Mouse (Mus musculus) stomach, embryonic 15.5 days (tissue): ENCODE data around the gene Hsp90aa1. TPM values are rescaled to one million over a fixed set of nuclear protein-coding genes. Genes with fewer than 3 reads are reported as not detected.
"Not testable (repeated sequence)": the region's sequence is repeated elsewhere in the genome, so short reads cannot be mapped to it uniquely, and the experiment has no call there.

Experiments
- ATAC-seq: fragments of 200-750 bp; cut with Nextera tagmentation; 2 replicates; pipeline ENCODE4 v1.8.0; 2017; ENCODE audit warnings: low read depth, moderate number of reproducible peaks, moderate TSS enrichment; ENCODE audit not compliant: insufficient read depth, low FRiP score
- H3K27ac ChIP-seq: fragments of 300-500 bp; sonication (generic); 2 replicates; pipeline ENCODE4 v1.5.1; 2015; ENCODE audit warnings: mild to moderate bottlenecking, inconsistent platforms
- H3K27me3 ChIP-seq: fragments of 300-500 bp; sonication (generic); replicated peaks from 2 replicates; pipeline ENCODE4 v1.6.1; 2015; ENCODE audit warnings: inconsistent platforms
- H3K36me3 ChIP-seq: fragments of 300-500 bp; sonication (generic); 2 replicates; pipeline ENCODE4 v1.6.1; 2015; ENCODE audit warnings: inconsistent platforms
- H3K4me1 ChIP-seq: fragments of 300-500 bp; sonication (generic); 2 replicates; pipeline ENCODE4 v1.6.1; 2015; ENCODE audit warnings: inconsistent platforms
- H3K4me2 ChIP-seq: fragments of 300-500 bp; sonication (generic); 2 replicates; pipeline ENCODE4 v1.6.1; 2015; ENCODE audit warnings: mild to moderate bottlenecking, inconsistent platforms
- H3K4me3 ChIP-seq: fragments of 300-500 bp; sonication (generic); replicated peaks from 2 replicates; pipeline ENCODE4 v1.5.1; 2015; ENCODE audit warnings: inconsistent platforms
- H3K9ac ChIP-seq: fragments of 300-500 bp; sonication (generic); 2 replicates; pipeline ENCODE4 v1.6.1; 2015; ENCODE audit warnings: inconsistent platforms
- H3K9me3 ChIP-seq: fragments of 300-500 bp; sonication (generic); 2 replicates; pipeline ENCODE4 v1.6.1; 2016; ENCODE audit warnings: inconsistent platforms
- WGBS: fragments of 180-500 bp; shearing (Covaris S2); methylation state at CpG from one replicate; pipeline ENCODE4 v1.1.7; 2015; 5-methylcytosine and 5-hydroxymethylcytosine counted together
- polyA plus RNA-seq: library from polyadenylated mRNA; unstranded; fragments of >200 nt; fragmentation: Nextera tagmentation; extraction: Ambion mirVana; gene quantifications from 2 replicates; pipeline ENCODE4 v1.2.1, GENCODE M21; 2015

Gene Hsp90aa1
- polyA plus RNA-seq = 815 and 840 TPM in 2 replicates

DNA sequence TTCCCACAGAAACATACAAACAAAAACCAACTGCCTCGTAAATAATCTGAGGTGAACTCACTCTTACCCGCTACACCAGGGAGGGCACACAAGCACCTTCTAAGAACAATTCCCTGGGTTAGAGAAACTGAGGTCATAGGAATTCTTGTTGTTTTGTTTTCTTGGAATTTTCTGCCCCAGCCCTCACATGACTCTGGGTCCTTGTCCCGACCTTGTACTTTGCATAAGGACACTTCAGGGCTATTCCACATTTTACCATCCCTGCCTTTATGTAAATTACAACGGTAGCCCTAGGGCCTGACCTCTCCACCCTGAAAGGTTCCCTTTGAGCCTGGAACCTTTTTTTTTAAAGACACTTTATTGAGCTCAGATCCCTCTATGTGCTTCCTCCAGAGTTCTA lies at the start of gene Hsp90aa1:
Gene Hsp90aa1 (minus strand): TSS at position 173 of the 400 bp plus-strand sequence.
- Histone ChIP-seq H3K4me3 (no peak within 1 kb of the TSS), H3K4me2 (no peak within 1 kb of the TSS), H3K27me3 (no peaks in the 10 kb centered on the region), H3K9me3 (no peaks in the 10 kb centered on the region), H3K27ac (no peak within 1 kb of the TSS; the same call in 1 of the 2 replicates), H3K4me1 (0 out of 2 replicates have a peak, but pooled peaks cover 11% of the 10 kb centered on the region), H3K36me3 (no peaks in the 10 kb centered on the region), H3K9ac (no peak within 1 kb of the TSS)
- ATAC-seq = no peak
- 49% methylated on average over 4 of the region's 4 CpGs for WGBS

DNA sequence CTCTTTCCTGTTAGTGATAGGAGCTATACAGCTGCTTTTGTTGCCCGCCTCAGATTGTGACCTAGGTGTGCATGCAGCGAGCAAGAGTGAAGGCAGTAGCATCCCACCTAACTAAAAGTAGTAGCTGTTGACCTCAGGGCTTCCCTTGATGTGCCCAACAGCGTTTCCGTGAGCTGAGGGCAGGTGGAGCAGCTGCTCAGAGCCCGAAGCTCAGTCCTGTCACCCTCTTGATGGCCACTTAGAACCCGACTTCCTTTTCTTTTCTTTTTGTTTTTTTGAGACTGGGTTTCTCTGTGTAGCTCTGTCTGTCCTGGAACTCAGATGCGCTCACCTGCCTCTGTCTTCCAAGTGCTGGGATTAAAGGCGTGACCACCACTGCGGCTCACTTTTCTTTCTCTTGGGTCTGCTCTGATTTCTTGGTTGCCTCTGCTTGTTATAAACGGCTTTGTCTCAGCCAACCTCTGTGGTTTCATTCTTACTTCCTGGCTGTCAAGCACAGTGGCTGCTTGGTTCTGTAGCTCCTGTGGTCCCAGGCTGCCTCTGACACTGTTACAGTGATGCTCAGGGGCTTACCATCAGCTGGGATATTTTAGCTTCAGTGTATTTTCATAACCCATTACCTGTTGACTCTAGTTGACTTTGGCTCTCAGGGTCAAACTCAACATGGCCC lies 48.4 kb upstream of the Hsp90aa1 start:
- Histone ChIP-seq H3K4me1 (no peaks in the 10 kb centered on the region), H3K27me3 (no peaks in the 10 kb centered on the region), H3K4me2 (no peak overlapping the region), H3K4me3 (no peak overlapping the region), H3K9me3 (no peaks in the 10 kb centered on the region), H3K9ac (no peak overlapping the region), H3K36me3 (peaks cover 3% of the 10 kb centered on the region; the same call in 1 of the 2 replicates), H3K27ac (no peak overlapping the region)
- WGBS = 74% methylated on average over 10 of the region's 10 CpGs
- ATAC-seq = no peak

DNA sequence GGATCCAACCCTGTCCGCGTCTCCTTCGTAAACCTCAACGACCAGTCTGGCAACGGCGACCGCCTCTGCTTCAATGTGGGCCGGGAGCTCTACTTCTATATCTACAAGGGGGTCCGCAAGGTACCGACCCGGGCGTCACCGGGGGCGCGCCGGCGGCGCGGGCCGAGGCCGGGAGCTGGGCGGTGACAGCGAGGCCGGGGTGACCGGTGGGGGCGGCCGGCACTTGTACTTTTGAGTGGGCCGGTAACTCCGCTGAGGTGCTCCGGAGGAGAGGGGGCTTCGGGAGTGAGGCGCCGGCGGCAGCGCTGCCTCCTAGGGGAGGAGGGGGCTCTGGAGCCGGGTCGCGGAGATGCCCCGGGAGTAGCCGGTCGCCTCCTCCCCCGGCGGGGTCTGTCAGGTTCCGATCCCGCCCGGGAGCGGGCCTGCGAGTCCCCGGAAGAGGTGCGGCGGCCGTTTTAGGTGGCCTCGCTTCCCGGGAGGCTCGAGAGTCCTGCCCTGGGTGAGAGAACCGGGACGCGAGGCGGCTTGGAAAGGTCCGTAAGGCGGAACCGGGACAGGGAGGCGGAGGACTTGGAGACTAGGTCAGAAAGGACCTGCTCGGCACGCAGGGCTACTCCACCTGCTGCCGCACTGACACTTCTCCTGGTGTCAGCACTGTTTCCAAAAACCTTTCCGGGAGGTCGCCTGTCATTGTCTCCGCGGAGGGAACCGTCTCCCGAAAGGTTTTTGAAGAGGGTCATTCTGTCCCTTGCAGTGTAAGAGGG lies 35.8 kb upstream of the Hsp90aa1 start:
- H3K4me2 ChIP-seq = peak overlapping the region; percentile 78
- H3K27ac ChIP-seq = peak overlapping the region; percentile 86
- peak overlapping the region; percentile 98 for H3K4me3 ChIP-seq
- H3K36me3 ChIP-seq = no peaks in the 10 kb centered on the region
- peaks cover 8% of the 10 kb centered on the region; the same call in 1 of the 2 replicates for H3K4me1 ChIP-seq
- no peaks in the 10 kb centered on the region for H3K9me3 ChIP-seq
- H3K27me3 ChIP-seq = no peaks in the 10 kb centered on the region
- ATAC-seq = peak; percentile 2
- peak overlapping the region; percentile 92 for H3K9ac ChIP-seq
- under 1% methylated on average over 72 of the region's 72 CpGs for WGBS

DNA sequence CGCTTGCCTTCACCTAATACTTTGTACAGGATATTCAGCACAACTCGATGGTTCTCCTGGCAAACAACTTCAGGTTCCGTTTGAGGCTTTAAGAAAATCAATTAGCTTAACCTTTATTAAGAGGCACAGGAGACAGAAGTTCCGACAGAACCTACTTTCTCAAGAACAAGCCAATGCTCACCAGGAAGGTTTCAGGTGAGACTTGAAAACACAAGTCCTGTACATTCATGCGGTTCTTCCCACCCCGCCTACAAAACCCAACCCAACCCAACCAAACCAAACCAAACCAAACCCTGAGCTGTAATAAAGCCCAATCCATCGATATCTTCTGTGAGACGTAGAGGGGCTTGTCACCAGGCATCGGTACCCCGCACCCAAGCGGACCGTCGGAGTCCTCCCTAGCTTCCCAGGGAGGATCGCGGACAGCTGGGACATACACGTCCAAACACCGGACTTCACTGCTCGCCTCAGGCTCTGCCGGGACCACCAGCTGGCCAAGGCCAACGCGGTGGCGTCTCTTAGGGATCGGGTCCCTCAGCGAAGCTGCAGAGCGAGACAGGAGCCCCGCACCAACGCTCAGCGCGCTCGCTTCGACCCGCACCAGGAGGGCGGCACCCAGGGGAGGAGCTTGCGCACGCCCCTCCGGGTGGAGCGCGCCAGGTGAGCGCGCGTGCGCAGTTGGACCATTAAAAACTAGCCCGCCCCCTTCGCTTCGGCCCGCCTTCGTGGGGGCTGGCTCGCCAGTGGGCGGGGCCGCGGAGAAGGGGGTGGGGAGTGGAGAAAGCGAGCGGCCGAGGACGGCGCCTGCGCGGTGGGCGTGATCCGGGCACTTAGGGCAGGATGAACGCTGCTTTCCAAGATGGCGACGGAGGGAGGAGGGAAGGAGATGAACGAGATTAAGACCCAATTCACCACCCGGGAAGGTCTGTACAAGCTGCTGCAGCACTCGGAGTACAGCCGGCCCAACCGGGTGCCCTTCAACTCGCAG lies 34.9 kb upstream of the Hsp90aa1 start, which contains the start of gene Wdr20:
Gene Wdr20 (plus strand): TSS at position 775 of the 988 bp plus-strand sequence.
- no peaks in the 10 kb centered on the region for H3K9me3 ChIP-seq
- peak within 1 kb of the TSS; percentile 86 for H3K27ac ChIP-seq
- peak within 1 kb of the TSS; percentile 89 for H3K4me2 ChIP-seq
- peaks cover 8% of the 10 kb centered on the region; the same call in 1 of the 2 replicates for H3K4me1 ChIP-seq
- peak; percentile 95 for ATAC-seq
- H3K9ac ChIP-seq = peak within 1 kb of the TSS; percentile 92
- H3K27me3 ChIP-seq = no peaks in the 10 kb centered on the region
- H3K36me3 ChIP-seq = no peaks in the 10 kb centered on the region
- WGBS = under 1% methylated on average over 67 of the region's 69 CpGs
- peak within 1 kb of the TSS; percentile 98 for H3K4me3 ChIP-seq

DNA sequence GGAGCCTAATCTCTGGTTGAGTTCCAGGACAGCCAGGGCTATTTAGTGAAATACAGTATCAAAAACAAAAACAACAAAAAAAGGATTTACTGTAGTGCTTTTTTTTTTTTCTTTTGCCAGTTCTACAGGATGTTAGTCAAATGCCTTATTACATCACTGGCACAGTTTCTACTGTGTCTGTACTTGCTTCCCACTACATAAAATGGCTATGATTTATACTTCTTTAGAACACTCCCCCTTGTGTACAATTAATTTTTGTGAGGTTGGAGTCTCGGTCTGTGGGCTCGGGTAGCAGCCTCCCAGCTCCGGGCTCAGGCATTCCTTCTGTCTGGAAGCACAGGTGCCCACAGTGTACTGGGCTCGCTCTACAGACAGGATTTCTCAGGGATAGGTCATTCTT lies 34.1 kb upstream of the Hsp90aa1 start:
- Histone ChIP-seq H3K9me3 (no peaks in the 10 kb centered on the region), H3K4me2 (peak overlapping the region; percentile 89), H3K27ac (no peak overlapping the region), H3K36me3 (no peaks in the 10 kb centered on the region), H3K9ac (no peak overlapping the region), H3K27me3 (no peaks in the 10 kb centered on the region), H3K4me1 (peaks cover 8% of the 10 kb centered on the region; the same call in 1 of the 2 replicates), H3K4me3 (peak overlapping the region; percentile 98)
- ATAC-seq = no peak
- 8% methylated on average over 4 of the region's 4 CpGs for WGBS

DNA sequence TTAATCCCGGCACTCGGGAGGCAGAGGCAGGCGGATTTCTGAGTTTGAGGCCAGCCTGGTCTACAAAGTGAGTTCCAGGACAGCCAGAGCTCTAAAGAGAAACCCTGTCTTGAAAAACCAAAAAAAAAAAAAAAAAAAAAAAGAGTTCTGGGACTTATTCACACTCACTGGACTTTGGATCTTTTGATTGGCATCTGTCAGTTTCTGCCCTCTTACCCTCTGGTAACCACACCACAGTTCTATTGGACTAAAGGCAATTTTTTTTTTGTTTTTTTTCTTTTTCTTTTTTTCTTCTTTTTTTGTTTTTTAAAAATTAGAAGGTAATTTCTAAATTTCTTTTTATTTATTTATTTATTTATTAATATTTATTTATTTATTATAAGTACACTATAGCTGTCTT lies 30.7 kb upstream of the Hsp90aa1 start:
- H3K4me3 ChIP-seq, H3K9me3 ChIP-seq, H3K27me3 ChIP-seq, H3K27ac ChIP-seq, H3K4me1 ChIP-seq, ATAC-seq, H3K36me3 ChIP-seq, H3K4me2 ChIP-seq, H3K9ac ChIP-seq: not testable (repeated sequence)
- 92% methylated on average over 3 of the region's 3 CpGs for WGBS

DNA sequence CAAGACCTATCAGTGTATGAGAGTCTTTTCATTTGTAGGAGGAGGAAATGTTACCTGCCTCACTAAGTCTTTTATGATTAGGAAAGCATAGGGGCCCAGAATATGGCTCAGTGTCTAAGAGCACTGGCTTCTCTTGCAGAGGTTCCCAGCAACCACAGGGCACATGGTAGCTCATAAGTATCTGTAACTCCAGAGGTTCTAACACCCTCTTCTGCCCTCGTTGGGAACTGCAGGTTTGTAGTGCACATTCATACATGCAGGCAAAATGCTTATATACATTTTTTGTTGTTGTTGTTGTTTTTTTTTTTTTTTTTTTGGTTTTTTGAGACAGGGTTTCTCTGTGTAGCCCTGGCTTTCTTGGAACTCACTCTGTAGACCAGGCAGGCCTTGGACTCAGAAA lies 23.9 kb upstream of the Hsp90aa1 start:
- H3K4me1 ChIP-seq = no peaks in the 10 kb centered on the region
- H3K27me3 ChIP-seq = no peaks in the 10 kb centered on the region
- H3K4me2 ChIP-seq = no peak overlapping the region
- no peak overlapping the region for H3K9ac ChIP-seq
- H3K27ac ChIP-seq = no peak overlapping the region
- H3K4me3 ChIP-seq = no peak overlapping the region
- H3K36me3 ChIP-seq = no peaks in the 10 kb centered on the region
- ATAC-seq = no peak
- 61% methylated on average over 1 of the region's 1 CpGs for WGBS
- no peaks in the 10 kb centered on the region for H3K9me3 ChIP-seq

DNA sequence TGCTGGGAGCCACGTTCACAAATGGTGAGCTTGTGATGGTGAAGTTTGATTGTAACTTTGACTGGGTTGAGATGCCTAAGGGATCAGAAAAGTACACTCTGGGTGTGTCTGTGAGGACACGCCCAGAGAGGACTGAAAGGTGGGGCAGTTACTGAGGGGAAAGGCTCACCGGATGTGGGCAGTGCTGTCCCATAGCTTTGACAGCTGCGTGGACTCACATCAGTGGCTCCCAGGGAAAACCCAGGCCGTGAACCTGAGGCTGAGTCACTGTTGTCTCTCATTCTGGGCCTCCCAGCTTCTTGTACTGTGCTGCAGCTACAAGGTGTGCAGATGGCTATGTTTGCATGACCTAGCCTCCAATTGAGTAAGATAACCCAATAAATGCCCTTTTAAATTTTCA lies 23.0 kb upstream of the Hsp90aa1 start:
- Histone ChIP-seq H3K9ac (no peak overlapping the region), H3K36me3 (no peaks in the 10 kb centered on the region), H3K27me3 (no peaks in the 10 kb centered on the region), H3K4me2 (no peak overlapping the region), H3K4me3 (no peak overlapping the region), H3K27ac (no peak overlapping the region), H3K4me1 (no peaks in the 10 kb centered on the region), H3K9me3 (no peaks in the 10 kb centered on the region)
- ATAC-seq = no peak
- 61% methylated on average over 5 of the region's 5 CpGs for WGBS

DNA sequence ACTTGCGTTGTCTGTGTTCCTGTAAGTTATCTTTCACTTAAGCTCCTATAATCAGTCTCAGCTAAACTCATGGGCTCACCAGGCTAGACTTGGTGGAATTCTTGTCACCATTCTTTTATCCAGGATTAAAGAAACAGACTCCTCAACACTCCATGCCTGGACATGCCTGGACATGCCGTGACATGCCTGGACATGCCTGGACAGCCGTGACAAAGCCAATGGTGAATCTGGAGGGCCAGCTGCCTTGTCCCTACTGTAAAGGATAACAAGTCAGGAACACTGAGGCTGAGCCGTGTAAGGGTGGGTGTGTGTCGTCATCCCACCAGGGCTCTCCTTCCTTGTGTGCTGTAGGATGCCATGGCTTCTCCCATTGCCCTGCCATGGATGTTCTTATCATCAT lies 22.5 kb upstream of the Hsp90aa1 start:
- no peak overlapping the region for H3K4me3 ChIP-seq
- no peak overlapping the region for H3K9ac ChIP-seq
- no peaks in the 10 kb centered on the region for H3K36me3 ChIP-seq
- WGBS = 87% methylated on average over 5 of the region's 5 CpGs
- no peak overlapping the region for H3K4me2 ChIP-seq
- ATAC-seq = no peak
- no peaks in the 10 kb centered on the region for H3K27me3 ChIP-seq
- H3K27ac ChIP-seq = no peak overlapping the region
- H3K4me1 ChIP-seq = no peaks in the 10 kb centered on the region
- no peaks in the 10 kb centered on the region for H3K9me3 ChIP-seq

DNA sequence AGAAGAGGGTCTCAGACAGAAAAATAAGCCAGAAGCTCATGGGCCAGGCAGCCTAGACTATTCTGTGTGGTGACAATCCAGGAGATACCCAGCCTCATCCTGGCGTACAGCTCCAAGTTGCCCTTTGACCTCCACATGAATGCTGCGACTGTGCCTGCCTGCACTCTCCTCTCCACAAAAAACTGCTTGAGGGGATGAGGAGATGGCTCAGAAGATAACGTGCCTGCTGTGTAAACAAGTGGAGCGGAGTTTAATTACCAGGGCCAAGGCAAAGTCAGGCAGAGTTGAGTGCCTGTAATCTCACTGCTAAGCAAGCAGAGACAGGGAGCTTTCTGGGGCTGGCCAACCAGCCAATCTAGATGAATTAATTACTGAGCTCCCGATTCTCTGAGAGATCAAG lies 13.5 kb upstream of the Hsp90aa1 start:
- no peaks in the 10 kb centered on the region for H3K27me3 ChIP-seq

DNA sequence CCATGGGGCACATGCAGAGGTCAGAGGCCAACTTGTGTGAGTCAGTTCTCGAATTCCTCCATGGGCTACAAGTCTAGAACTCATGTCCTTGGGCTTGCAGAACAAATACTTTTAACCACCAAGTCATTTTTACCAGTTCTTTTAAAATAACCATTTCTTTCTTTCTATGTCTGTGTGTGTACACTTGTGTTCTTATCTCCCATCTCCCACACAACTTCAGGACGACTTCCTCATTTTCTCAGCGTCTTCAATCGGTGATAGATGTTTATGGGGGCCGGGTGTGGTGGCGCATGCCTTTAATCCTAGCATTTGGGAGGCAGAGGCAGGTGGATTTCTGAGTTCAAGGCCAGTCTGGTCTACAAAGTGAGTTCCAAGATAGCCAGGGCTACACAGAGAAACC lies 11.7 kb upstream of the Hsp90aa1 start:
- H3K4me2 ChIP-seq = no peak overlapping the region
- no peaks in the 10 kb centered on the region for H3K27me3 ChIP-seq
- no peaks in the 10 kb centered on the region for H3K9me3 ChIP-seq
- no peak overlapping the region for H3K9ac ChIP-seq
- H3K27ac ChIP-seq = no peak overlapping the region
- WGBS = 86% methylated on average over 6 of the region's 6 CpGs
- no peak for ATAC-seq
- H3K4me1 ChIP-seq = no peaks in the 10 kb centered on the region
- no peaks in the 10 kb centered on the region for H3K36me3 ChIP-seq
- no peak overlapping the region for H3K4me3 ChIP-seq

More for the DNA sequence above, 13.5 kb upstream of the Hsp90aa1 start:
- Histone ChIP-seq H3K9ac (no peak overlapping the region), H3K4me2 (no peak overlapping the region), H3K4me3 (no peak overlapping the region), H3K36me3 (no peaks in the 10 kb centered on the region), H3K4me1 (no peaks in the 10 kb centered on the region), H3K27ac (no peak overlapping the region), H3K9me3 (no peaks in the 10 kb centered on the region)
- WGBS = 19% methylated on average over 5 of the region's 5 CpGs
- ATAC-seq = no peak
